Mouse (Mus musculus): Measurements from ENCODE around the gene Oxld1. TPM values are rescaled to one million over a fixed set of nuclear protein-coding genes. Genes with fewer than 3 reads are reported as not detected.

Oxld1 gene
- 14.6 TPM for polyA plus RNA-seq (2017; shearing (Covaris generic))

DNA sequence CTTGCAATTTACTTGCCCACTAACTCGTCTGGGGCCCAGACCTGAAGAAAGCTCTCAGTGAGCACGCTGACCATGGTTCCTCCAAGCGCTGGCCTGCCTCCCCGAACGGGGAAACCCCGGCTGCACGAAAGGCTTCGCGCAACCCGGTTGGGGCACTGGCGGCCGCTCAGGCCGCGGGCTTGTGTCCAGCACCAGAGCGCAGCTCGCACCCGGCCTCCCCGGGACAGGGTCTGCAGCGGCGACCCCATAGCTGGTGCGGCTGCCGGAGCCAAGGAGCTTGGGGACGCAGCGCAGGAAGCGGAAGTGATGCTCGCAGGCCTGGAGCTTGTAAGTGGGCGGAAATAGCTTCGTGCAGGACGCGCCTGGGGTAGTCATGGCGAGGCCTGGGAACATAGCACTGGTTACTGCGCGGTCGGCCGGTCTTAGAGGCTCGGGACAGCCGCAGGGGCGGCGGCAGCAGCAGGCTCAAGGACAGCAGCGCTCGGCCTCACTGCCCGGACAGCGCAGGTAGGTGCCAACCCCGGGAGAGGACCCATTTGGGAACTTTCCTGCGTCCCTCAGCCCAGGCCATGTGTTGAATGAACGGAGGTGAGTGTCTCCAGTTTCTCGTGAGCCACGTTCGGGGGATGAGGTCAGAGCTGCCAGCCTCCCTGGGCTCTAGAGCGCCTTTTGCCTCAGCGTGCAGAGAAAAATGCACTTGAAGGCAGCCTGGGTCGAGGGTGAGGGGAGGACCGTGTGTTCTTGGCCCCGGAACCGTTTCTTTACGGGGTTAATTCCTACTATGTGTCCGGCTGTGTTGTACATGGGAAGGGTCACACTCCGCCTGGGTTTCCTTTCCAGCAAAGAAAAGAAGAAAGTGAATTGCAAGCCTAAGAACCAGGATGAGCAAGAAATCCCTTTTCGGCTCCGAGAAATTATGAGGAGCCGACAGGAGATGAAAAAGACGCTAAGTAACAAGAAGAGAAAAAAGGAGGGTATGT, at the start of gene Oxld1, which contains the start of gene Ccdc137:
Oxld1 (minus strand) TSS at position 297 of the 980 bp plus-strand sequence.
Ccdc137 (plus strand) TSS at position 344 of the 980 bp plus-strand sequence.

DNA sequence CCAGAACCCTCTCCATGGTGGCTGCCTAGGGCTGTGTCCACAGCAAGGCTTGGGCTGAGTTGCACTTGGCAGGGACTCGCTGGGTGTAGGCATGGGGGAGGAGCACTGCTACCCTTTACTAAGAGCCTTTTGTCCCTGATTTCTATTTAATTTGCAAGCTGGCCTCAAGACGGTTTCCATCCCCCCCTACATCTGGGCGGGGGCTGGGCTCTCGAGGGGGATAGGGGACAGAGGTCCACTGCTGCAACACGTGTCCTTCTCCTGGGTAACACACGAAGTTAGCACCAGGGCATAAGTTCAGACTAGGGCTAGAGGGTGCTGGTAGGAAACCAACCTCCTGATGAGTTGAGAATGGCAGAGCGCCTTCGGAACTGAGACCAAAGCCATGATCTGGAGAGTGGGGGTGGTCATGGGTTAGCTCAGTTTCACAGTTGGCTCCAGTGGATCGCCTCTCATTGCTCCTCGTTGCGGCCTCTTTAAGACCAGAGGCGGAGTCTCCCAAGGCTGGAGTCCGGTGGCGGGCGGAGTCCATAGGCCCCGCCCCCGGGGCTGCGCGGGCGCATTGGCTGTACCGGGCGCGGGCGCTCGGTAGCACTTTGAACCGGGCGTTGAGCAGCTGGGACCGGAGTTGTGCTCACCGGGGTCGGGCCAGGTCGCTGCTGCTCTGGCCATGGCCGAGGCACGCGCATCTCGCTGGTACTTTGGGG, 33.6 kb upstream of the Oxld1 start, which contains the start of gene Slc25a10:
Slc25a10 (plus strand) TSS at position 524 of the 707 bp plus-strand sequence.

DNA sequence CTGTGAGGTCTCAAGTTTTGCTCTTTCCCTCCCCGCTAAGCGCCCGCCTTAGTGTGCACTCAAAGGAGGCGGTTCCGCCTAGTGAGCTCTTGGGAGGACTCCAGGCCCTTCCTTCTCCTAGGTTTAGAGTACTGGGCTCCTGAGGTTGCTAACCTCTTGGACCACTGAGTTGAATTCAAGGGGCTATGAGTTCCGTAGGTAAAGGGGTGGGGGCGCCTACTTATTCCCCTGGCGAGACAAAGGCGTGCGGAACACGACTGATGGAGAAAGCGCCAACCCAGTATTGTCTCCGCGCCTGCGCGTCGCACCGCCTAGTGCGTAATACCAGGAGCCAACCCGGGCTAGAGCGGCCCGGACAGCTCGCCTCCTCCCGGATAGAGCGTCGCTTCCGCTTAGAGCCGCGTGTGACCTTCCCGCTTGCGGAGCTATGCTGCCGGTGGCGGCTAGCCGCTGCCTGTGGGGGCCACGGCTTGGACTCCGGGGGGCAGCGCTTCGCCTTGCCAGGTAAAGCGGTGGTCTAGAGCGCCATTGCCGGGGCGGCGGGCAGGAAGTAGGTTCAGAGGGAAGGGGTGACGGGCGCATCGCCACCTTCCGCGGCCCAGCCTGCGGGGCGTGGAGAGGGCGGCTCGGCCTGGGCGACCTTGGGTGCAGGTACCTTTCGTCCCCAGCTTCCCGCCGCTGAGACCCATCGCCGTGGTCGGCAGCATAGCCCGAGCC, 26.6 kb upstream of the Oxld1 start, which contains the start of gene Mrpl12:
Mrpl12 (plus strand) TSS at position 349 of the 717 bp plus-strand sequence.

DNA sequence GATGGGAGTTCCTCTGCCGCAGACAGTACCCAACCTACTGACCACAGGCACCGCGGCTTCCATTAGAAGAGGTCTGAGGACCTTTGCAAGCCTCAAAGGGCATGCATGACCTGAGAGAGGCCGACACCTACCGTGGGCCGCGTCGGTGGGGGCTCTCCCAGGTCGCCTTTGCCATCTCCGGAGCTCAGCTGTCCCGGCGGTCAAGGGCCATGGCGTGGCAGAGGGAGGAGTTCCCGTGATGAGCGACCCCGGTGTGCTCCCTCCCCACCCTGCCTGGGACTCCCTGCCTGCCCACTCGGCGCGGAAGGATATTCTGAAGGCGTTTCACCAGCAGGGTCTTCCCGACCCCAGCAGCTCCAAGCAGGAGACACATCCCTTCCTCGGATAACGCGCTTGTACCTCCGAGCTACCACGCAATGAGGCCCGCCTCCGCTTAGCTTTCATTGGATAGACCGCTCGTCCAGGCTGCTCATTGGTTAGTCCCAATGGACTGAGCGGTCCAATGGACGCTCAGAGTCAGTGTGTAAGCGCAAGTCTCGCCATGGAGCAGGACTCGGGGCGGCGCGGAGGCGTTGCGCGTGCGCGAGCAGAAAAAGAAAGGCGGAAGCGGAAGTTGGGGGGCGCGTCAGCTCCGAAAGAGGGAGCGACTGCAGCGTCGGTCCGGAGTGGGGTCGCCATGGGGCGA, 9.3 kb upstream of the Oxld1 start, which contains the start of gene Arl16:
Arl16 (minus strand) TSS at position 557 of the 685 bp plus-strand sequence.

DNA sequence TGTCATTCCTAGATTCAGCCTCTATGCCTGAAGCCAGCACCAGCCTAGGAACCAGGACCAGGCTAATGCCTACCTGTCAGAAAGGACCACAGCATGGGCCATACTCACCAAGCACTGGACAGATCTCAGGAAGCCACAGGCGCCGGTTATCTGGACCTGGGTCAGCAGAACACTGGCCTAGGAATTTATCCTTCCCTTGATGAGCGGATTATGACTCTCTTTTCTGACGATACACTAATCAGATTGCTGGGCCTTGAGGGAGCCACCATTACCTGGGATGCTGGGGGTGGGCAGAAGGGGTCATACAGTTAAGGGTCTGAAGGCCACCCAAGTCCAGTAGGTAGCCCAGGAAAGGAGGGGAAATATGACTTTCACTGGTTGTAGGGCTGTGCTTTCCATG, 4.6 kb downstream of the Oxld1 start, which contains the start of gene Pde6g:
Pde6g (minus strand) TSS at position 195 of the 400 bp plus-strand sequence.

DNA sequence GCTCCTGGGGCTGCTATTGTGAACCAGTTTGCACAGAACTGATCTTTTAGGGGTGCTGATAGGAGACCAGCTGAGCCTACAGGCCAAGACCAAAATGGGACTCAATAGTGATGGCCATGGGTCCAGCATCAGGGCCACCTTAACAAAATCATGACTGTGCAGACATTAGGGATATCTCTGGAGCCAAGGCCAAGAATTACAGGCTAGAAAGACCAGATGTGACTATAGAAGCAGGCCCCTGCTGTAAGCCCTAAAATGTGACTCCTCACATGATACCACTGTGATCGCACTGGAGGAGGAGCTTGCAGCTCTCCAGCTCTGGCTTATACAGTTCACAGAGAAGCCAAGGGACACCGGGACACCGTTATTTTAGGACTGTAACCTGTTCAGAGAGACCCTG, 15.5 kb downstream of the Oxld1 start, which contains the start of gene Tspan10:
Tspan10 (plus strand) TSS at position 301 of the 400 bp plus-strand sequence.

DNA sequence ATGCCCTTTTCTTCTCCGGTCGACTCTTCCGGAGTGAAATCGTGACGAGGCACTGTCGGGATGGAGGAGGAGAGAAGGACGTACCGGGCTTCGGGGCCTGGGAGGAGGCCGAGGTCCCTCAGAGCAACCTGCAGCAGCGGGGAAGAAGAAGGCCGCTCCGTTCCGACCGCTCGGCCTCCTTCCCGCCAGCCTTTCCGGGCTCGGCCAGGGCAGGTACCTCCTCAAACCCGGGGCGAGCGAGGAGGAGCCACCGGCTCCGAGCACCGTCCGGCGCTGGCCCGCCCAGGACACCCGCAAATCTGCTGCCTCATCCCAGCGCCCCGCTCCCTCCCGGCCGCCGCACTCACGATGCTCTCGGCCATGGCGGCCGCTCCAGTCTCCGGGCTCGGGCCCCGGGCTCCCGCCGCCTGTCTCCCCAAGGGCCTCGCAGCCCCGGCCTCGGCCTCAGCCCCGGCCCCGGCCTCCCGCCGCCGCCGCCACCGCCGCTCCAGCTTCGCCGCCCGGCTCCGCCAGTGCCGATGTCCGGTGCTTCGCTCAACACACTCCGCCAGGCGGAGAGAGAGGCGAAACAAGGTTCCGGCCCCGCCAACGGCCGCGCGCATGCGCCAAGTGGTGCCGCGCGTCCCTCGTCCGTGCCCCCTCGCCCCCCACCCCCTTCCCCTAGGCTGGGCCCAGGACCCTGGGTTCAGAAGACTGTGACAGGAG, 20.6 kb downstream of the Oxld1 start, which contains the start of gene Nploc4:
Nploc4 (minus strand) TSS at position 557 of the 705 bp plus-strand sequence.

Other genes starting within 250 kb of the Oxld1 start
- not detected for gene Bahcc1, start 225.1 kb downstream of the Oxld1 start, polyA plus RNA-seq (2017; shearing (Covaris generic))
- 2,226 TPM for gene Actg1, start 109.5 kb downstream of the Oxld1 start, polyA plus RNA-seq (2017; shearing (Covaris generic))
- 0.68 TPM for gene Fscn2, start 96.5 kb downstream of the Oxld1 start, polyA plus RNA-seq (2017; shearing (Covaris generic))
- gene Faap100, start 79.3 kb downstream of the Oxld1 start, polyA plus RNA-seq (2017; shearing (Covaris generic)): 29.6 TPM
- 54.4 TPM for gene Nploc4, start 20.4 kb downstream of the Oxld1 start, polyA plus RNA-seq (2017; shearing (Covaris generic))
- not detected for gene Tspan10, start 15.4 kb downstream of the Oxld1 start, polyA plus RNA-seq (2017; shearing (Covaris generic))
- 0.35 TPM for gene Pde6g, start 4.6 kb downstream of the Oxld1 start, polyA plus RNA-seq (2017; shearing (Covaris generic))
- 50.7 TPM for gene Ccdc137, start within 50 bp of the Oxld1 start, polyA plus RNA-seq (2017; shearing (Covaris generic))
- gene Arl16, start 9.5 kb upstream of the Oxld1 start, polyA plus RNA-seq (2017; shearing (Covaris generic)): 36.3 TPM
- gene Mrpl12, start 26.5 kb upstream of the Oxld1 start, polyA plus RNA-seq (2017; shearing (Covaris generic)): 70.7 TPM
- 8.9 TPM for gene Slc25a10, start 33.8 kb upstream of the Oxld1 start, polyA plus RNA-seq (2017; shearing (Covaris generic))
- not detected for gene Gcgr, start 72.6 kb upstream of the Oxld1 start, polyA plus RNA-seq (2017; shearing (Covaris generic))
- gene Mcrip1, start 91.7 kb upstream of the Oxld1 start, polyA plus RNA-seq (2017; shearing (Covaris generic)): 144 TPM
- gene Ppp1r27, start 93.1 kb upstream of the Oxld1 start, polyA plus RNA-seq (2017; shearing (Covaris generic)): not detected
- 244 TPM for gene P4hb, start 115.2 kb upstream of the Oxld1 start, polyA plus RNA-seq (2017; shearing (Covaris generic))
- gene Arhgdia, start 123.6 kb upstream of the Oxld1 start, polyA plus RNA-seq (2017; shearing (Covaris generic)): 800 TPM
- 327 TPM for gene Alyref, start 140.3 kb upstream of the Oxld1 start, polyA plus RNA-seq (2017; shearing (Covaris generic))
- gene Anapc11, start 140.4 kb upstream of the Oxld1 start, polyA plus RNA-seq (2017; shearing (Covaris generic)): 115 TPM
- 1.2 TPM for gene Npb, start 150.4 kb upstream of the Oxld1 start, polyA plus RNA-seq (2017; shearing (Covaris generic))
- gene Pcyt2, start 159.9 kb upstream of the Oxld1 start, polyA plus RNA-seq (2017; shearing (Covaris generic)): 159 TPM
- 300 TPM for gene Sirt7, start 167.2 kb upstream of the Oxld1 start, polyA plus RNA-seq (2017; shearing (Covaris generic))
- 17.6 TPM for gene Mafg, start 175.5 kb upstream of the Oxld1 start, polyA plus RNA-seq (2017; shearing (Covaris generic))
- gene Pycr1, start 185.7 kb upstream of the Oxld1 start, polyA plus RNA-seq (2017; shearing (Covaris generic)): 1.2 TPM
- gene Myadml2, start 190.1 kb upstream of the Oxld1 start, polyA plus RNA-seq (2017; shearing (Covaris generic)): 0.41 TPM
- not detected for gene Notum, start 203.1 kb upstream of the Oxld1 start, polyA plus RNA-seq (2017; shearing (Covaris generic))
- gene Aspscr1, start 214.9 kb upstream of the Oxld1 start, polyA plus RNA-seq (2017; shearing (Covaris generic)): 178 TPM